Mouse (Mus musculus): ENCODE results near the gene 4930512M02Rik. TPM values are rescaled to one million over a fixed set of nuclear protein-coding genes. Genes with fewer than 3 reads are reported as not detected.

Gene 4930512M02Rik
- polyA plus RNA-seq, 1 experiment from 2014 or later: not detected

GRCm38 (mm10) chr11:11657634-11658033, 30.0 kb upstream of the 4930512M02Rik start:
- H3K27me3 ChIP-seq (ENCODE audit: control insufficient read depth, insufficient read depth, low read length): no peaks in the 10 kb centered on the region
- no peaks in the 10 kb centered on the region for H3K36me3 ChIP-seq (ENCODE audit: control insufficient read depth, insufficient read depth, low read length)
- H3K9ac ChIP-seq (replicated peaks; ENCODE audit: low read depth, low read length): no peak overlapping the region
- H3K4me3 ChIP-seq (ENCODE audit: low read depth, low read length): no peak overlapping the region
- WGBS: 89% methylated on average over 4 of the region's 4 CpGs
- no peak overlapping the region for H3K4me2 ChIP-seq (ENCODE audit: low read depth, low read length)
- H3K27ac ChIP-seq (ENCODE audit: low read depth, low read length): no peak overlapping the region
- H3K4me1 ChIP-seq (ENCODE audit: control insufficient read depth, insufficient read depth, low read length): no peaks in the 10 kb centered on the region
- ATAC-seq (ENCODE audit: low read depth): no peak
- H3K9me3 ChIP-seq (ENCODE audit: control insufficient read depth, low read length): no peaks in the 10 kb centered on the region

DNA sequence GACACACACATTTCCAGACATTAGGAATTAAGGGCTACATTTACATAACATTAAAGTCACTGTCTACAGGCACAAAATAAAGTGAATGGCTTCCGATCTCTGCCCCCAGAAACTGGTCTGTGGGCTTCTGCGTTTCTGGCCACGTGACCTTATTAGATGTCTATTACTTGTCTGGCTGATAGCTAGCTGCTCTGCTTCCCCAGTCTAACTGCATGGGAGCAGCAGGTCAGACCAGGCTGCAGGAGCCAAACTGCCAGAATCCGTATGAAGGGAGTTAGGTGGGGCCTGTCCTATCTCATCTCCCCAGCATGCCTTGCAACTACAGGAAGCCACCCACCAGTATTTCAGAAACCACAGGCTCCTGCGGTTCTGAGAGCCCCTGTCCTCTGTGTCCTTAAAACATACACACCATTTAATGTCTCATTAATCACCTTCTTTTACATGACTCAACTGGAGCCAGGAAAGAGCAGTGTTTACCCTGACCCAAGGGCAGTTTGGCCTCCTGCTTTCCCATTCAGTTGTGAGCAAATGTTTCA, 29.4 kb upstream of the 4930512M02Rik start:
- Histone ChIP-seq H3K27me3 (ENCODE audit: control insufficient read depth, insufficient read depth, low read length) (no peaks in the 10 kb centered on the region), H3K4me1 (ENCODE audit: control insufficient read depth, insufficient read depth, low read length) (no peaks in the 10 kb centered on the region), H3K9ac (replicated peaks; ENCODE audit: low read depth, low read length) (no peak overlapping the region), H3K36me3 (ENCODE audit: control insufficient read depth, insufficient read depth, low read length) (no peaks in the 10 kb centered on the region), H3K27ac (ENCODE audit: low read depth, low read length) (no peak overlapping the region), H3K4me3 (ENCODE audit: low read depth, low read length) (no peak overlapping the region), H3K9me3 (ENCODE audit: control insufficient read depth, low read length) (no peaks in the 10 kb centered on the region), H3K4me2 (ENCODE audit: low read depth, low read length) (no peak overlapping the region)
- 51% methylated on average over 5 of the region's 5 CpGs for WGBS
- no peak for ATAC-seq (ENCODE audit: low read depth)

GRCm38 (mm10) chr11:11656388-11656787, 28.8 kb upstream of the 4930512M02Rik start:
- H3K27ac ChIP-seq (ENCODE audit: low read depth, low read length): no peak overlapping the region
- H3K9ac ChIP-seq (replicated peaks; ENCODE audit: low read depth, low read length): no peak overlapping the region
- no peak for ATAC-seq (ENCODE audit: low read depth)
- H3K4me3 ChIP-seq (ENCODE audit: low read depth, low read length): no peak overlapping the region
- WGBS: 84% methylated on average over 3 of the region's 3 CpGs
- H3K36me3 ChIP-seq (ENCODE audit: control insufficient read depth, insufficient read depth, low read length): no peaks in the 10 kb centered on the region
- no peak overlapping the region for H3K4me2 ChIP-seq (ENCODE audit: low read depth, low read length)
- no peaks in the 10 kb centered on the region for H3K27me3 ChIP-seq (ENCODE audit: control insufficient read depth, insufficient read depth, low read length)
- no peaks in the 10 kb centered on the region for H3K4me1 ChIP-seq (ENCODE audit: control insufficient read depth, insufficient read depth, low read length)
- H3K9me3 ChIP-seq (ENCODE audit: control insufficient read depth, low read length): no peaks in the 10 kb centered on the region

GRCm38 (mm10) chr11:11644303-11644702, 16.7 kb upstream of the 4930512M02Rik start:
- ATAC-seq (ENCODE audit: low read depth): no peak
- Histone ChIP-seq H3K4me1 (ENCODE audit: control insufficient read depth, insufficient read depth, low read length) (no peaks in the 10 kb centered on the region), H3K4me2 (ENCODE audit: low read depth, low read length) (no peak overlapping the region), H3K27ac (ENCODE audit: low read depth, low read length) (no peak overlapping the region), H3K4me3 (ENCODE audit: low read depth, low read length) (no peak overlapping the region), H3K9ac (replicated peaks; ENCODE audit: low read depth, low read length) (no peak overlapping the region), H3K36me3 (ENCODE audit: control insufficient read depth, insufficient read depth, low read length) (no peaks in the 10 kb centered on the region), H3K9me3 (ENCODE audit: control insufficient read depth, low read length) (no peaks in the 10 kb centered on the region), H3K27me3 (ENCODE audit: control insufficient read depth, insufficient read depth, low read length) (no peaks in the 10 kb centered on the region)

- no peaks in the 10 kb centered on the region for H3K9me3 ChIP-seq (ENCODE audit: control insufficient read depth, low read length)
- H3K36me3 ChIP-seq (ENCODE audit: control insufficient read depth, insufficient read depth, low read length): no peaks in the 10 kb centered on the region
- WGBS: 70% methylated on average over 4 of the region's 4 CpGs
- H3K4me1 ChIP-seq (ENCODE audit: control insufficient read depth, insufficient read depth, low read length): no peaks in the 10 kb centered on the region
- no peak overlapping the region for H3K9ac ChIP-seq (replicated peaks; ENCODE audit: low read depth, low read length)
- ATAC-seq (ENCODE audit: low read depth): no peak
- no peak overlapping the region for H3K4me2 ChIP-seq (ENCODE audit: low read depth, low read length)
- no peaks in the 10 kb centered on the region for H3K27me3 ChIP-seq (ENCODE audit: control insufficient read depth, insufficient read depth, low read length)
- H3K27ac ChIP-seq (ENCODE audit: low read depth, low read length): no peak overlapping the region
- H3K4me3 ChIP-seq (ENCODE audit: low read depth, low read length): no peak overlapping the region
These were observed 3.4 kb downstream of the 4930512M02Rik start for GRCm38 (mm10) chr11:11624073-11624705.

DNA sequence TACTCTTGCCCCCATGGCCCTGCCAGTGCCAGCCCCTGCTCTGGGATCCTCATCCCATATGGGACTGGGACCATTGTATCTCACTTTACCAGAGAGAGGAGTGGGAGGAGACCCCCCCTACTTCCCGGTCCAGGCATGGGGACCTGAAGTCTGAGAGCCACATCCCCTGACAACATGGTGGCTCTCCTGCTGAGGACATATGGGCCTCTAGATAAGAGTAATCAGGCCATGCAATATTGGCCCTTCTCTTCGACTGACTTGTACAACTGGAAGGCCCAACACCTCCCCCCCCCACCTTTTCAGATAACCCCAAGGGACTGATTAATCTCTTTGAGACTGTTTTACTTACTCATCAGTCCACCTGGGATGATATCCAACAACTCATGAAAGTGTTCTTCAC, 18.4 kb downstream of the 4930512M02Rik start:
- Histone ChIP-seq H3K9ac (replicated peaks; ENCODE audit: low read depth, low read length) (no peak overlapping the region), H3K9me3 (ENCODE audit: control insufficient read depth, low read length) (no peaks in the 10 kb centered on the region), H3K27me3 (ENCODE audit: control insufficient read depth, insufficient read depth, low read length) (no peaks in the 10 kb centered on the region), H3K4me1 (ENCODE audit: control insufficient read depth, insufficient read depth, low read length) (no peaks in the 10 kb centered on the region), H3K36me3 (ENCODE audit: control insufficient read depth, insufficient read depth, low read length) (no peaks in the 10 kb centered on the region), H3K27ac (ENCODE audit: low read depth, low read length) (no peak overlapping the region), H3K4me2 (ENCODE audit: low read depth, low read length) (no peak overlapping the region), H3K4me3 (ENCODE audit: low read depth, low read length) (no peak overlapping the region)
- no peak for ATAC-seq (ENCODE audit: low read depth)
- WGBS: 81% methylated on average over 2 of the region's 2 CpGs

GRCm38 (mm10) chr11:11587327-11587726, 40.3 kb downstream of the 4930512M02Rik start:
- Histone ChIP-seq H3K4me1 (ENCODE audit: control insufficient read depth, insufficient read depth, low read length) (no peaks in the 10 kb centered on the region), H3K4me2 (ENCODE audit: low read depth, low read length) (no peak overlapping the region), H3K4me3 (ENCODE audit: low read depth, low read length) (no peak overlapping the region), H3K36me3 (ENCODE audit: control insufficient read depth, insufficient read depth, low read length) (no peaks in the 10 kb centered on the region), H3K9me3 (ENCODE audit: control insufficient read depth, low read length) (no peaks in the 10 kb centered on the region), H3K27me3 (ENCODE audit: control insufficient read depth, insufficient read depth, low read length) (no peaks in the 10 kb centered on the region), H3K9ac (replicated peaks; ENCODE audit: low read depth, low read length) (no peak overlapping the region), H3K27ac (ENCODE audit: low read depth, low read length) (no peak overlapping the region)
- no peak for ATAC-seq (ENCODE audit: low read depth)
- 88% methylated on average over 2 of the region's 2 CpGs for WGBS

DNA sequence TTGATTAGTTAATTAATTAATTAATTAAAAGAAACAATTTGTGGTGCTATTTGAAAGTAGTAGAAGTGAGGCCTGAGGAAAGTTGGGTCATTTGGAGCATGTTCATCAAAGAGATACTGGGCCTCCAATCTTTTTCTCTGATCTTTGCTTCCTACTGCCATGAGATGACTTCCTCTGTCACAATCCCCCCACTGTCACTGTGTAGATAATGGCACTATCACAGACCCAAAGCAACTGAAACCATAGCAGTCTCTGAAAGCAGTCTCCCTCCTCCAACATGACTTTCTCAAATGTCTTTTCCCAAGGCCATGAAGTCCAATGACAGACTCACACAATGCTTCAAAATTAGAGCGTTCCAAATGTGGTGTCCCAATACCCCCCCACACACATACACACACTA, 41.2 kb downstream of the 4930512M02Rik start:
- Histone ChIP-seq H3K4me2 (ENCODE audit: low read depth, low read length) (no peak overlapping the region), H3K36me3 (ENCODE audit: control insufficient read depth, insufficient read depth, low read length) (no peaks in the 10 kb centered on the region), H3K4me1 (ENCODE audit: control insufficient read depth, insufficient read depth, low read length) (no peaks in the 10 kb centered on the region), H3K9me3 (ENCODE audit: control insufficient read depth, low read length) (no peaks in the 10 kb centered on the region), H3K4me3 (ENCODE audit: low read depth, low read length) (no peak overlapping the region), H3K27ac (ENCODE audit: low read depth, low read length) (no peak overlapping the region), H3K27me3 (ENCODE audit: control insufficient read depth, insufficient read depth, low read length) (no peaks in the 10 kb centered on the region), H3K9ac (replicated peaks; ENCODE audit: low read depth, low read length) (no peak overlapping the region)
- ATAC-seq (ENCODE audit: low read depth): no peak
- 90% methylated on average over 1 of the region's 1 CpGs for WGBS

DNA sequence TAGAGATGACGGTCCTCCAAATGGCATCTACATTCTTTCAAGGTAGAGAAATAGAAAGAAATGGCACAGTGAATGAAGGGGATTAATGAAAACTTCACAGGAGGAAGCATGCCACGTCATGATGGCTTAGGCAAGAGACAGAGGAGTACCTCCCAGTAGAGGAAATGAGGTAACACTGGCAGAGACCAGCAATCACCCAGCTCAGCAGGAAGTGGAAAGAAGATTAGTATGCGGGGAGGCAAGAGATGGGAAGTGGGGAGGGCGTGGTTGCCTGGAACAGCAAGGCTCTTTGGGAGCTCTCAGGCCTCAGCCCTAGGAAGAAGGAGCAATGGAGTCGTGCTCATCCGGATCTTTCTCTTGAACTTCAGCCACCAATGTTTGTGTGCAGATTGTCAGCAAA, 53.9 kb downstream of the 4930512M02Rik start:
- no peak overlapping the region for H3K4me3 ChIP-seq (ENCODE audit: low read depth, low read length)
- H3K9me3 ChIP-seq (ENCODE audit: control insufficient read depth, low read length): no peaks in the 10 kb centered on the region
- 72% methylated on average over 6 of the region's 6 CpGs for WGBS
- H3K9ac ChIP-seq (replicated peaks; ENCODE audit: low read depth, low read length): no peak overlapping the region
- no peak for ATAC-seq (ENCODE audit: low read depth)
- H3K36me3 ChIP-seq (ENCODE audit: control insufficient read depth, insufficient read depth, low read length): no peaks in the 10 kb centered on the region
- no peak overlapping the region for H3K27ac ChIP-seq (ENCODE audit: low read depth, low read length)
- H3K4me1 ChIP-seq (ENCODE audit: control insufficient read depth, insufficient read depth, low read length): no peaks in the 10 kb centered on the region
- no peak overlapping the region for H3K4me2 ChIP-seq (ENCODE audit: low read depth, low read length)
- no peaks in the 10 kb centered on the region for H3K27me3 ChIP-seq (ENCODE audit: control insufficient read depth, insufficient read depth, low read length)
